Mouse (Mus musculus) intestine, postnatal 0 days (tissue): Measurements from ENCODE around the gene Sec31a. TPM values are rescaled to one million over a fixed set of nuclear protein-coding genes. Genes with fewer than 3 reads are reported as not detected.
"Not testable (repeated sequence)": the region's sequence is repeated elsewhere in the genome, so short reads cannot be mapped to it uniquely, and the experiment has no call there.

ENCODE experiments used
- ATAC-seq: fragments of 200-750 bp; cut with Nextera tagmentation; 2 replicates; pipeline ENCODE4 v1.8.0; 2017; ENCODE audit warnings: mild to moderate bottlenecking, moderate TSS enrichment, moderate library complexity
- H3K27ac ChIP-seq: fragments of 300-500 bp; sonication (generic); 2 replicates; pipeline ENCODE4 v1.5.1; 2014; ENCODE audit warnings: mild to moderate bottlenecking, low read depth, low read length, moderate library complexity
- H3K27me3 ChIP-seq: fragments of 300-500 bp; sonication (generic); replicated peaks from 2 replicates; pipeline ENCODE4 v1.6.1; 2014; ENCODE audit warnings: low read length, mixed read lengths; ENCODE audit not compliant: control insufficient read depth, insufficient read depth
- H3K36me3 ChIP-seq: fragments of 300-500 bp; sonication (generic); 2 replicates; pipeline ENCODE4 v1.6.1; 2014; ENCODE audit warnings: mild to moderate bottlenecking, moderate library complexity; ENCODE audit not compliant: control insufficient read depth, insufficient read depth
- H3K4me1 ChIP-seq: fragments of 300-500 bp; sonication (generic); replicated peaks from 2 replicates; pipeline ENCODE4 v1.6.1; 2014; ENCODE audit warnings: antibody characterized with exemption, low read length, mixed read lengths; ENCODE audit not compliant: control insufficient read depth, insufficient read depth
- H3K4me2 ChIP-seq: fragments of 300-500 bp; sonication (generic); replicated peaks from 2 replicates; pipeline ENCODE4 v1.6.1; 2014; ENCODE audit warnings: low read depth, mild to moderate bottlenecking, moderate library complexity
- H3K4me3 ChIP-seq: fragments of 300-500 bp; sonication (generic); 2 replicates; pipeline ENCODE4 v1.5.1; 2014; ENCODE audit warnings: low read depth, low read length
- H3K9ac ChIP-seq: fragments of 300-500 bp; sonication (generic); 2 replicates; pipeline ENCODE4 v1.6.1; 2014; ENCODE audit warnings: mild to moderate bottlenecking, low read depth, low read length
- H3K9me3 ChIP-seq: fragments of 300-500 bp; sonication (generic); 2 replicates; pipeline ENCODE4 v1.6.1; 2016; ENCODE audit warnings: mixed run types; ENCODE audit not compliant: control insufficient read depth
- CTCF ChIP-seq: sonication (generic); IDR thresholded peaks from 2 replicates; pipeline ENCODE4 v1.5.1; 2016; ENCODE audit warnings: low read depth, mild to moderate bottlenecking, control low read depth, antibody characterized with exemption, moderate library complexity
- WGBS: fragments of 180-500 bp; shearing (Covaris S2); extraction: QIAGEN DNeasy Blood & Tissue Kit; methylation state at CpG from one replicate; pipeline ENCODE4 v1.1.7; 2014; 5-methylcytosine and 5-hydroxymethylcytosine counted together
- polyA plus RNA-seq: library from polyadenylated mRNA; unstranded; fragments of >200 nt; fragmentation: Nextera tagmentation; extraction: Ambion mirVana; gene quantifications from 2 replicates; pipeline ENCODE4 v1.2.1, GENCODE M21; 2015

The Sec31a gene
- polyA plus RNA-seq, 1 experiment from 2014 or later: 230 TPM

- Histone ChIP-seq H3K27ac (no peak overlapping the region; the same call in 1 of the 2 replicates), H3K27me3 (no peaks in the 10 kb centered on the region), H3K9me3 (no peaks in the 10 kb centered on the region), H3K4me3 (peak overlapping the region; percentile 62), H3K9ac (peak overlapping the region; percentile 60; the same call in 1 of the 2 replicates), H3K4me1 (peaks cover 15% of the 10 kb centered on the region; the same call in 1 of the 2 replicates), H3K36me3 (no peaks in the 10 kb centered on the region; the same call in 1 of the 2 replicates), H3K4me2 (peak overlapping the region; percentile 83)
- 3% methylated on average over 5 of the region's 5 CpGs for WGBS
- TF ChIP-seq CTCF: no peak
- no peak for ATAC-seq
Observed at GRCm38 (mm10) chr5:100428031-100428733, 12.1 kb upstream of the Sec31a start.

- H3K27ac ChIP-seq: no peak overlapping the region
- H3K4me2 ChIP-seq: peak overlapping the region; percentile 83
- no peaks in the 10 kb centered on the region for H3K27me3 ChIP-seq
- H3K4me3 ChIP-seq: peak overlapping the region; percentile 62
- no peaks in the 10 kb centered on the region for H3K9me3 ChIP-seq
- TF ChIP-seq CTCF: no peak
- 25% methylated on average over 9 of the region's 9 CpGs for WGBS
- H3K4me1 ChIP-seq: peaks cover 15% of the 10 kb centered on the region; the same call in 1 of the 2 replicates
- H3K9ac ChIP-seq: no peak overlapping the region; the same call in 1 of the 2 replicates
- peaks cover 3% of the 10 kb centered on the region; the same call in 1 of the 2 replicates for H3K36me3 ChIP-seq
- ATAC-seq: no peak
Observed at GRCm38 (mm10) chr5:100427276-100427675, 11.2 kb upstream of the Sec31a start.

- Histone ChIP-seq H3K4me1 (peaks cover 13% of the 10 kb centered on the region; the same call in 1 of the 2 replicates), H3K36me3 (peaks cover 15% of the 10 kb centered on the region)
- not testable (repeated sequence) for H3K4me3 ChIP-seq, H3K9ac ChIP-seq, H3K4me2 ChIP-seq, H3K27ac ChIP-seq, H3K27me3 ChIP-seq, H3K9me3 ChIP-seq, ATAC-seq
- 84% methylated on average over 2 of the region's 2 CpGs for WGBS
Observed at GRCm38 (mm10) chr5:100425823-100426222, 9.8 kb upstream of the Sec31a start.

GRCm38 (mm10) chr5:100424252-100424651 is 8.2 kb upstream of the Sec31a start:
- H3K4me2 ChIP-seq: no peak overlapping the region
- H3K9me3 ChIP-seq: no peaks in the 10 kb centered on the region
- no peak for ATAC-seq
- H3K36me3 ChIP-seq: peaks cover 31% of the 10 kb centered on the region
- H3K4me3 ChIP-seq: no peak overlapping the region
- no peaks in the 10 kb centered on the region for H3K27me3 ChIP-seq
- H3K4me1 ChIP-seq: peaks cover 5% of the 10 kb centered on the region; the same call in 1 of the 2 replicates
- TF ChIP-seq CTCF: no peak
- WGBS: 51% methylated on average over 3 of the region's 3 CpGs
- 0 out of 2 replicates have a peak overlapping the region, but pooled peaks have one; percentile 16 for H3K27ac ChIP-seq
- H3K9ac ChIP-seq: no peak overlapping the region

GRCm38 (mm10) chr5:100423626-100424025 is 7.6 kb upstream of the Sec31a start:
- peaks cover 35% of the 10 kb centered on the region for H3K36me3 ChIP-seq
- WGBS: 64% methylated on average over 7 of the region's 7 CpGs
- no peak for TF ChIP-seq CTCF

DNA sequence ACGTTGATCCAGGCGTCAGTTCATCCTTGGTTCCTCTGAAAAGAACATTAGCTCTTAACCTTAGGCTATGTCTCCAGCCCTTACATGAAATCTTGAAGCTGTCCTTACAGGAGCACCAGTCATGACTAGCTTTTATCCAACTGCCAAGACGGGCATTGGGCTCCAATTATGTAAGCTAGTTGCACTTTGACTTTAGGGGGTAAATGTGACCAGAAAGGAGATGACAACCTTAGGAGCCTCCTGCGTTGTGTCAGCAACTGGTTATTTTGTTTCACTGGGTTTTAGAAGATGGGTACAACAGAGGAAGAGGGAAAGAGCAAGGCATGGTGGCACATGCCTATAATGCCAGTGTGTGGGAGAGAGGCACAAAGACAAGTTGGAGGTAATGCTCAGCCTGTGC is 2.8 kb upstream of the Sec31a start:
- H3K27me3 ChIP-seq: no peaks in the 10 kb centered on the region
- H3K9me3 ChIP-seq: no peaks in the 10 kb centered on the region
- 0 out of 2 replicates have a peak, but pooled peaks cover 4% of the 10 kb centered on the region for H3K4me1 ChIP-seq
- H3K4me3 ChIP-seq: no peak overlapping the region
- peaks cover 35% of the 10 kb centered on the region for H3K36me3 ChIP-seq
- no peak for ATAC-seq
- WGBS: 64% methylated on average over 4 of the region's 4 CpGs
- TF ChIP-seq CTCF: no peak
- no peak overlapping the region for H3K9ac ChIP-seq
- no peak overlapping the region for H3K27ac ChIP-seq
- H3K4me2 ChIP-seq: no peak overlapping the region

More at GRCm38 (mm10) chr5:100423626-100424025, 7.6 kb upstream of the Sec31a start:
- Histone ChIP-seq H3K4me2 (no peak overlapping the region), H3K9ac (no peak overlapping the region), H3K4me3 (no peak overlapping the region), H3K4me1 (peaks cover 5% of the 10 kb centered on the region; the same call in 1 of the 2 replicates), H3K9me3 (no peaks in the 10 kb centered on the region), H3K27me3 (no peaks in the 10 kb centered on the region), H3K27ac (no peak overlapping the region)
- no peak for ATAC-seq
